Mouse (Mus musculus) lung, embryonic 16.5 days (tissue): ENCODE measurements at regions not wholly inside any gene's neighbourhood (a gene's known extent, or its start where the extent isn't known, plus 50 kb on each side); places are given as distances from the start of the nearest gene placed in this dataset.

Experiments used
- ATAC-seq: fragments of 200-750 bp; cut with Nextera tagmentation; 2 replicates; pipeline ENCODE4 v1.8.0; 2017; ENCODE audit warnings: low read depth, mild to moderate bottlenecking, moderate library complexity
- H3K27ac ChIP-seq: fragments of 300-500 bp; sonication (generic); 2 replicates; pipeline ENCODE4 v1.5.1; 2014; ENCODE audit warnings: mild to moderate bottlenecking, control low read depth, low read length
- H3K27me3 ChIP-seq: fragments of 300-500 bp; sonication (generic); 2 replicates; pipeline ENCODE4 v1.6.1; 2014; ENCODE audit warnings: low read depth, low read length, mixed read lengths; ENCODE audit not compliant: control insufficient read depth, insufficient read depth
- H3K36me3 ChIP-seq: fragments of 300-500 bp; sonication (generic); 2 replicates; pipeline ENCODE4 v1.6.1; 2014; ENCODE audit warnings: low read length; ENCODE audit not compliant: control insufficient read depth, insufficient read depth
- H3K4me1 ChIP-seq: fragments of 300-500 bp; sonication (generic); replicated peaks from 2 replicates; pipeline ENCODE4 v1.6.1; 2014; ENCODE audit warnings: low read length, mixed read lengths; ENCODE audit not compliant: control insufficient read depth, insufficient read depth
- H3K4me2 ChIP-seq: fragments of 300-500 bp; sonication (generic); 2 replicates; pipeline ENCODE4 v1.6.1; 2014; ENCODE audit warnings: low read depth, low read length, control low read depth
- H3K4me3 ChIP-seq: fragments of 300-500 bp; sonication (generic); 2 replicates; pipeline ENCODE4 v1.5.1; 2014; ENCODE audit warnings: mild to moderate bottlenecking, low read length, control low read depth
- H3K9ac ChIP-seq: fragments of 300-500 bp; sonication (generic); 2 replicates; pipeline ENCODE4 v1.6.1; 2014; ENCODE audit warnings: low read length, control low read depth
- H3K9me3 ChIP-seq: fragments of 300-500 bp; sonication (generic); 2 replicates; pipeline ENCODE4 v1.6.1; 2016; ENCODE audit warnings: low read length; ENCODE audit not compliant: control insufficient read depth
- WGBS: fragments of 180-500 bp; shearing (Covaris S2); extraction: QIAGEN DNeasy Blood & Tissue Kit; methylation state at CpG from one replicate; pipeline ENCODE4 v1.1.7; 2014; 5-methylcytosine and 5-hydroxymethylcytosine counted together

DNA sequence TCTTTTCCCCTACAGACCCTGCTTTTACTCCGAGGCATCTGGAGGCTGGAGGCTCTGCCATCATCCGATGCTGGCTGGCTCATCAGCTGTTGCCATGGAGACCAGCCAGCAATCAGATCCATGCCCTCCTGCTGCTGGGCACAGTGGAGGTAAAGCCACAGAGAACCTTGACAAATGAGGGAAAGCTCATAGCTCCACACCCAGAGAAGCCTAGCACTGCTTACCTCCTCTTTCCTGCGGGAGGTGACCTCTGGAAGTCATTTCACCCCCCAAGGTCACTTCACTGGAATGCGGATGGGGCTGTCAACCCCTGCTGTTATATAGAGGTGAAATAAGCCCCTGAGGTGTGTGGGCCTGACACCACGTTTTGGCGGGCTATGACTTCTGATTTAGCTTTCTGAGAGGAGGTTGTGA, 55.9 kb upstream of the Tnrc6c start:
- H3K9me3 ChIP-seq, result no peaks in the 10 kb centered on the region
- WGBS, result 5% methylated on average over 6 of the region's 6 CpGs
- H3K27me3 ChIP-seq, result peaks cover 12% of the 10 kb centered on the region
- no peak for ATAC-seq
- H3K4me1 ChIP-seq, result peaks cover 12% of the 10 kb centered on the region
- H3K9ac ChIP-seq, result no peak overlapping the region
- no peaks in the 10 kb centered on the region for H3K36me3 ChIP-seq
- no peak overlapping the region for H3K4me3 ChIP-seq
- H3K27ac ChIP-seq, result no peak overlapping the region
- no peak overlapping the region for H3K4me2 ChIP-seq

GRCm38 (mm10) chr11:117598610-117599009, 55.5 kb upstream of the Tnrc6c start:
- WGBS, result 6% methylated on average over 9 of the region's 9 CpGs
- no peaks in the 10 kb centered on the region for H3K36me3 ChIP-seq
- H3K9me3 ChIP-seq, result no peaks in the 10 kb centered on the region
- peaks cover 12% of the 10 kb centered on the region for H3K4me1 ChIP-seq
- H3K4me3 ChIP-seq, result peak overlapping the region; percentile 53
- peak overlapping the region; percentile 62 for H3K9ac ChIP-seq
- no peak for ATAC-seq
- peak overlapping the region; percentile 75 for H3K4me2 ChIP-seq
- H3K27me3 ChIP-seq, result peaks cover 12% of the 10 kb centered on the region
- H3K27ac ChIP-seq, result no peak overlapping the region

- WGBS, result 4% methylated on average over 16 of the region's 16 CpGs
- Histone ChIP-seq H3K9ac (peak overlapping the region; percentile 62), H3K4me2 (peak overlapping the region; percentile 75), H3K27me3 (peaks cover 12% of the 10 kb centered on the region), H3K36me3 (no peaks in the 10 kb centered on the region), H3K9me3 (no peaks in the 10 kb centered on the region), H3K4me3 (peak overlapping the region; percentile 53), H3K4me1 (peaks cover 12% of the 10 kb centered on the region), H3K27ac (no peak overlapping the region)
- no peak for ATAC-seq
Observed at GRCm38 (mm10) chr11:117599049-117599787, 54.9 kb upstream of the Tnrc6c start.

DNA sequence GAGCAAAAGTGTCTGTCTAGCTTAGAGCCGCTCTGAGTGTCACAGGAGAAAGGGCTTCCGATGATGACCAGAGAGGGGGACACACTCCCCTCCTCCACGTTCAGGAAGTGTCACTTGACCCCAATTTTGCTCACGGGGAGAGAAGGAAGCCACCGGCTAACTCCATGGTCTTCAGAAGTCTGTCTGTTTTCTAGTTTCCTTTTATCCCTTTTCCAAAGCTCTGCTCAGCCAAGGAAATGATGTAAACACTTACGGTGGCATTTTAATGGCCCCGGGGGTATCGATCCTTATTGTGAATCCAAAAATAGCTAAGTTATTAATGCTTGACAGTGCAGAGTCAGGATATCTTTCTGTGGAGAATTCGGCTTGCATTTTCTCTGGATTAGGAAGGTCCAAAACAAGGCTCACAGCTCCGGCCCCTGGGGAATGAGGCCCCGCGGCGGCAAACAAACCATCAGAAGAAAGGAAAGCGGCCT, 54.3 kb upstream of the Tnrc6c start:
- H3K4me3 ChIP-seq, result peak overlapping the region; percentile 53
- no peak overlapping the region for H3K9ac ChIP-seq
- peak overlapping the region; percentile 75 for H3K4me2 ChIP-seq
- H3K27me3 ChIP-seq, result peaks cover 12% of the 10 kb centered on the region
- WGBS, result 10% methylated on average over 14 of the region's 14 CpGs
- no peak for ATAC-seq
- no peaks in the 10 kb centered on the region for H3K36me3 ChIP-seq
- H3K9me3 ChIP-seq, result no peaks in the 10 kb centered on the region
- no peak overlapping the region for H3K27ac ChIP-seq
- H3K4me1 ChIP-seq, result peaks cover 12% of the 10 kb centered on the region

GRCm38 (mm10) chr11:117601147-117601546, 52.9 kb upstream of the Tnrc6c start:
- Histone ChIP-seq H3K27me3 (peaks cover 11% of the 10 kb centered on the region), H3K9ac (no peak overlapping the region), H3K9me3 (no peaks in the 10 kb centered on the region), H3K4me1 (peaks cover 15% of the 10 kb centered on the region), H3K36me3 (no peaks in the 10 kb centered on the region), H3K4me3 (no peak overlapping the region), H3K27ac (no peak overlapping the region), H3K4me2 (no peak overlapping the region)
- no peak for ATAC-seq
- WGBS, result 17% methylated on average over 5 of the region's 5 CpGs

DNA sequence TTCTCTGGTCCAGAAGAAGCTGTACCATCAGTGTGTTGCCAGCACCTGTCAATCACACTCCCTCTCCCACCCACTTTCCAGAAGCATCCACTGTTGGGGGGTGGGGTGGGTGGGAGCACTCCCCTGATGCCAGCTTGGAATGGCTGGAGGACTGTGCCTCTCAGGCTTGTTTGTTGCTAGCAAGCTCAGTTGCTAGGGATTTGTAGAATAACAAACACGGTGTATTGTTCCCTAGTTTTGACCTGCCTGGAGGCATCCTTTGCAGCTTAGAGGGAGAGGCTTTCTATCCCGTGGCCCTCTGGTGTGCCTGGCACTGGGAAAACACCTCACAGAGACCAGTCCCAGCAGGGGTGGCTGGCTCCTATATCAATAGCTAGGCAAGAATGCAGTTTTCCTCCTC, 50.1 kb upstream of the Tnrc6c start:
- Histone ChIP-seq H3K27ac (no peak overlapping the region), H3K27me3 (peaks cover 2% of the 10 kb centered on the region), H3K36me3 (no peaks in the 10 kb centered on the region), H3K4me3 (no peak overlapping the region), H3K4me1 (peaks cover 16% of the 10 kb centered on the region), H3K9me3 (no peaks in the 10 kb centered on the region), H3K4me2 (no peak overlapping the region), H3K9ac (no peak overlapping the region)
- ATAC-seq, result no peak
- 33% methylated on average over 2 of the region's 2 CpGs for WGBS
